Mouse (Mus musculus): ENCODE measurements at regions not wholly inside any gene's neighbourhood (a gene's known extent, or its start where the extent isn't known, plus 50 kb on each side); places are given as distances from the start of the nearest gene placed in this dataset.
"Not testable (repeated sequence)": the region's sequence is repeated elsewhere in the genome, so short reads cannot be mapped to it uniquely, and the experiment has no call there.

- no peak for DNase-seq
Observed at GRCm38 (mm10) chr13:58663316-58663715, 52.6 kb upstream of the Slc28a3 start.

- no peak for DNase-seq
Observed at GRCm38 (mm10) chr13:58668664-58669063, 58.0 kb upstream of the Slc28a3 start.

- peak; percentile 39 for DNase-seq
Observed at GRCm38 (mm10) chr13:58670206-58670605, 59.5 kb upstream of the Slc28a3 start.

- DNase-seq, result not testable (repeated sequence)
Observed at GRCm38 (mm10) chr13:58675611-58676010, 64.9 kb upstream of the Slc28a3 start.

- no peak for DNase-seq
Observed at GRCm38 (mm10) chr13:58677521-58677920, 66.8 kb upstream of the Slc28a3 start.

GRCm38 (mm10) chr13:58679663-58680062, 69.0 kb upstream of the Slc28a3 start:
- no peak for DNase-seq

GRCm38 (mm10) chr13:58686822-58687221, 76.1 kb upstream of the Slc28a3 start:
- DNase-seq, result no peak

- no peak for DNase-seq
Observed at GRCm38 (mm10) chr13:58687609-58688008, 76.9 kb upstream of the Slc28a3 start.

GRCm38 (mm10) chr13:58688249-58688648, 77.6 kb upstream of the Slc28a3 start:
- no peak for DNase-seq

- DNase-seq, result no peak
Observed at GRCm38 (mm10) chr13:58694703-58695102, 84.0 kb upstream of the Slc28a3 start.

GRCm38 (mm10) chr13:58695964-58696363, 85.3 kb upstream of the Slc28a3 start:
- no peak for DNase-seq

GRCm38 (mm10) chr13:58700021-58700420, 89.3 kb upstream of the Slc28a3 start:
- DNase-seq, result no peak

- DNase-seq, result no peak
Observed at GRCm38 (mm10) chr13:58704141-58704540, 93.5 kb upstream of the Slc28a3 start.

- no peak for DNase-seq
Observed at GRCm38 (mm10) chr13:58716584-58716983, 89.8 kb upstream of the Ntrk2 start.

- DNase-seq, result no peak
Observed at GRCm38 (mm10) chr13:58730500-58731105, 75.8 kb upstream of the Ntrk2 start.

- no peak for DNase-seq
Observed at GRCm38 (mm10) chr13:58732776-58733175, 73.6 kb upstream of the Ntrk2 start.

GRCm38 (mm10) chr13:58733615-58734014, 72.8 kb upstream of the Ntrk2 start:
- DNase-seq, result no peak

GRCm38 (mm10) chr13:58735577-58735976, 70.8 kb upstream of the Ntrk2 start:
- peak; percentile 35 for DNase-seq

GRCm38 (mm10) chr13:58740731-58741130, 65.6 kb upstream of the Ntrk2 start:
- no peak for DNase-seq

GRCm38 (mm10) chr13:58746056-58746455, 60.3 kb upstream of the Ntrk2 start:
- DNase-seq, result no peak

GRCm38 (mm10) chr13:58747685-58748084, 58.7 kb upstream of the Ntrk2 start:
- no peak for DNase-seq

- peak; percentile 6 for DNase-seq
Observed at GRCm38 (mm10) chr13:58756125-58756524, 50.2 kb upstream of the Ntrk2 start.

All from kidney, adult 18-20 months (tissue).